Mouse (Mus musculus) hindbrain, embryonic 13.5 days (tissue): ENCODE measurements around the gene Rpap3. TPM values are rescaled to one million over a fixed set of nuclear protein-coding genes. Genes with fewer than 3 reads are reported as not detected.

ENCODE experiments used
- ATAC-seq: fragments of 200-750 bp; cut with Nextera tagmentation; 2 replicates; pipeline ENCODE4 v1.8.0; 2017; ENCODE audit warnings: moderate TSS enrichment; ENCODE audit not compliant: low FRiP score
- H3K27ac ChIP-seq: fragments of 300-500 bp; sonication (generic); 2 replicates; pipeline ENCODE4 v1.5.1; 2015; ENCODE audit warnings: inconsistent platforms, mild to moderate bottlenecking, moderate library complexity
- H3K27me3 ChIP-seq: fragments of 300-500 bp; sonication (generic); 2 replicates; pipeline ENCODE4 v1.6.1; 2015; ENCODE audit warnings: mild to moderate bottlenecking, inconsistent platforms
- H3K36me3 ChIP-seq: fragments of 300-500 bp; sonication (generic); 2 replicates; pipeline ENCODE4 v1.6.1; 2015; ENCODE audit warnings: mild to moderate bottlenecking, inconsistent platforms
- H3K4me1 ChIP-seq: fragments of 300-500 bp; sonication (generic); replicated peaks from 2 replicates; pipeline ENCODE4 v1.6.1; 2015; ENCODE audit warnings: inconsistent platforms
- H3K4me2 ChIP-seq: fragments of 300-500 bp; sonication (generic); 2 replicates; pipeline ENCODE4 v1.6.1; 2015; ENCODE audit warnings: inconsistent platforms, mild to moderate bottlenecking, moderate library complexity
- H3K4me3 ChIP-seq: fragments of 300-500 bp; sonication (generic); 2 replicates; pipeline ENCODE4 v1.5.1; 2015; ENCODE audit warnings: mild to moderate bottlenecking, inconsistent platforms
- H3K9ac ChIP-seq: fragments of 300-500 bp; sonication (generic); 2 replicates; pipeline ENCODE4 v1.6.1; 2015; ENCODE audit warnings: mild to moderate bottlenecking, inconsistent platforms
- H3K9me3 ChIP-seq: fragments of 300-500 bp; sonication (generic); 2 replicates; pipeline ENCODE4 v1.6.1; 2016; ENCODE audit warnings: inconsistent platforms
- WGBS: fragments of 180-500 bp; shearing (Covaris S2); methylation state at CpG from one replicate; pipeline ENCODE4 v1.1.7; 2015; 5-methylcytosine and 5-hydroxymethylcytosine counted together
- polyA plus RNA-seq: library from polyadenylated mRNA; unstranded; fragments of >200 nt; fragmentation: Nextera tagmentation; extraction: Ambion mirVana; gene quantifications from 2 replicates; pipeline ENCODE4 v1.2.1, GENCODE M21; 2015

Rpap3 gene
- polyA plus RNA-seq, 1 experiment from 2014 or later, result 35.6 TPM

- no peak overlapping the region for H3K4me2 ChIP-seq
- no peak overlapping the region for H3K4me3 ChIP-seq
- H3K36me3 ChIP-seq, result no peaks in the 10 kb centered on the region
- WGBS, result 94% methylated on average over 8 of the region's 8 CpGs
- H3K27me3 ChIP-seq, result peaks cover 4% of the 10 kb centered on the region; the same call in 1 of the 2 replicates
- H3K4me1 ChIP-seq, result peaks cover 7% of the 10 kb centered on the region; the same call in 1 of the 2 replicates
- H3K27ac ChIP-seq, result no peak overlapping the region
- no peak overlapping the region for H3K9ac ChIP-seq
- no peaks in the 10 kb centered on the region for H3K9me3 ChIP-seq
- no peak for ATAC-seq
Measured at GRCm38 (mm10) chr15:97718535-97719155, 13.0 kb upstream of the Rpap3 start.

GRCm38 (mm10) chr15:97717861-97718534, 12.4 kb upstream of the Rpap3 start:
- Histone ChIP-seq H3K4me2 (no peak overlapping the region), H3K9me3 (no peaks in the 10 kb centered on the region), H3K27ac (no peak overlapping the region), H3K36me3 (no peaks in the 10 kb centered on the region), H3K9ac (no peak overlapping the region), H3K4me3 (no peak overlapping the region), H3K27me3 (peaks cover 4% of the 10 kb centered on the region; the same call in 1 of the 2 replicates), H3K4me1 (peaks cover 7% of the 10 kb centered on the region; the same call in 1 of the 2 replicates)
- ATAC-seq, result no peak
- WGBS, result 32% methylated on average over 12 of the region's 12 CpGs

- Histone ChIP-seq H3K9me3 (no peaks in the 10 kb centered on the region), H3K9ac (no peak overlapping the region)
Measured at GRCm38 (mm10) chr15:97716782-97717181, 11.2 kb upstream of the Rpap3 start.

GRCm38 (mm10) chr15:97715734-97716133, 10.1 kb upstream of the Rpap3 start:
- no peak overlapping the region for H3K4me3 ChIP-seq
- H3K9ac ChIP-seq, result no peak overlapping the region
- no peak for ATAC-seq
- no peak overlapping the region for H3K4me2 ChIP-seq
- no peak overlapping the region for H3K27ac ChIP-seq
- H3K4me1 ChIP-seq, result no peaks in the 10 kb centered on the region
- peaks cover 4% of the 10 kb centered on the region; the same call in 1 of the 2 replicates for H3K27me3 ChIP-seq
- no peaks in the 10 kb centered on the region for H3K9me3 ChIP-seq
- 91% methylated on average over 1 of the region's 1 CpGs for WGBS
- H3K36me3 ChIP-seq, result no peaks in the 10 kb centered on the region

More at GRCm38 (mm10) chr15:97716782-97717181, 11.2 kb upstream of the Rpap3 start:
- no peak for ATAC-seq
- H3K4me1 ChIP-seq, result peaks cover 7% of the 10 kb centered on the region; the same call in 1 of the 2 replicates
- no peaks in the 10 kb centered on the region for H3K36me3 ChIP-seq
- no peak overlapping the region for H3K27ac ChIP-seq
- H3K27me3 ChIP-seq, result peaks cover 4% of the 10 kb centered on the region; the same call in 1 of the 2 replicates
- no peak overlapping the region for H3K4me3 ChIP-seq
- 91% methylated on average over 11 of the region's 11 CpGs for WGBS
- no peak overlapping the region for H3K4me2 ChIP-seq

GRCm38 (mm10) chr15:97715083-97715482, 9.5 kb upstream of the Rpap3 start:
- no peak for ATAC-seq
- Histone ChIP-seq H3K9me3 (no peaks in the 10 kb centered on the region), H3K4me1 (no peaks in the 10 kb centered on the region), H3K36me3 (no peaks in the 10 kb centered on the region), H3K4me3 (no peak overlapping the region), H3K4me2 (no peak overlapping the region), H3K27me3 (peaks cover 4% of the 10 kb centered on the region; the same call in 1 of the 2 replicates), H3K9ac (no peak overlapping the region), H3K27ac (no peak overlapping the region)
- WGBS, result 93% methylated on average over 8 of the region's 8 CpGs

- Histone ChIP-seq H3K27me3 (no peaks in the 10 kb centered on the region), H3K4me1 (no peaks in the 10 kb centered on the region), H3K27ac (no peak overlapping the region), H3K36me3 (no peaks in the 10 kb centered on the region), H3K4me2 (no peak overlapping the region), H3K9ac (no peak overlapping the region), H3K4me3 (no peak overlapping the region), H3K9me3 (no peaks in the 10 kb centered on the region)
- no peak for ATAC-seq
- WGBS, result 77% methylated on average over 6 of the region's 6 CpGs
Measured at GRCm38 (mm10) chr15:97712546-97712945, 6.9 kb upstream of the Rpap3 start.

- no peak overlapping the region for H3K27ac ChIP-seq
- no peaks in the 10 kb centered on the region for H3K27me3 ChIP-seq
- H3K9ac ChIP-seq, result 0 out of 2 replicates have a peak overlapping the region, but pooled peaks have one; percentile 35
- no peaks in the 10 kb centered on the region for H3K9me3 ChIP-seq
- no peaks in the 10 kb centered on the region for H3K36me3 ChIP-seq
- H3K4me1 ChIP-seq, result peaks cover 6% of the 10 kb centered on the region
- no peak overlapping the region for H3K4me2 ChIP-seq
- no peak overlapping the region for H3K4me3 ChIP-seq
- ATAC-seq, result no peak
- WGBS, result 64% methylated on average over 6 of the region's 6 CpGs
Measured at GRCm38 (mm10) chr15:97710906-97711305, 5.3 kb upstream of the Rpap3 start.

GRCm38 (mm10) chr15:97696616-97697015, 9.0 kb downstream of the Rpap3 start:
- H3K27me3 ChIP-seq, result no peaks in the 10 kb centered on the region
- H3K27ac ChIP-seq, result no peak overlapping the region
- H3K4me1 ChIP-seq, result no peaks in the 10 kb centered on the region
- H3K4me3 ChIP-seq, result no peak overlapping the region
- no peak overlapping the region for H3K9ac ChIP-seq
- H3K9me3 ChIP-seq, result no peaks in the 10 kb centered on the region
- no peak for ATAC-seq
- 89% methylated on average over 10 of the region's 10 CpGs for WGBS
- H3K4me2 ChIP-seq, result no peak overlapping the region
- H3K36me3 ChIP-seq, result peaks cover 91% of the 10 kb centered on the region

GRCm38 (mm10) chr15:97693411-97693810, 12.2 kb downstream of the Rpap3 start:
- Histone ChIP-seq H3K27ac (no peak overlapping the region), H3K9ac (no peak overlapping the region), H3K4me3 (no peak overlapping the region), H3K4me2 (no peak overlapping the region), H3K27me3 (no peaks in the 10 kb centered on the region), H3K36me3 (peaks cover 87% of the 10 kb centered on the region), H3K4me1 (no peaks in the 10 kb centered on the region), H3K9me3 (no peaks in the 10 kb centered on the region)
- ATAC-seq, result no peak
- WGBS, result 91% methylated on average over 5 of the region's 5 CpGs

- H3K36me3 ChIP-seq, result peaks cover 89% of the 10 kb centered on the region
- no peak overlapping the region for H3K9ac ChIP-seq
Measured at GRCm38 (mm10) chr15:97684118-97684517, 21.5 kb downstream of the Rpap3 start.

GRCm38 (mm10) chr15:97682053-97682452, 23.6 kb downstream of the Rpap3 start:
- H3K9ac ChIP-seq, result peak overlapping the region; percentile 13; the same call in 1 of the 2 replicates
- no peak for ATAC-seq
- no peaks in the 10 kb centered on the region for H3K9me3 ChIP-seq
- peaks cover 88% of the 10 kb centered on the region for H3K36me3 ChIP-seq
- H3K27ac ChIP-seq, result no peak overlapping the region
- peaks cover 5% of the 10 kb centered on the region; the same call in 1 of the 2 replicates for H3K4me1 ChIP-seq
- no peak overlapping the region for H3K4me2 ChIP-seq
- 89% methylated on average over 8 of the region's 8 CpGs for WGBS
- H3K4me3 ChIP-seq, result no peak overlapping the region
- no peaks in the 10 kb centered on the region for H3K27me3 ChIP-seq

More at GRCm38 (mm10) chr15:97684118-97684517, 21.5 kb downstream of the Rpap3 start:
- Histone ChIP-seq H3K27me3 (no peaks in the 10 kb centered on the region), H3K27ac (no peak overlapping the region), H3K4me1 (peaks cover 5% of the 10 kb centered on the region; the same call in 1 of the 2 replicates), H3K9me3 (no peaks in the 10 kb centered on the region), H3K4me2 (no peak overlapping the region), H3K4me3 (no peak overlapping the region)
- ATAC-seq, result no peak
- WGBS, result 95% methylated on average over 9 of the region's 9 CpGs

- no peaks in the 10 kb centered on the region for H3K9me3 ChIP-seq
- no peak overlapping the region for H3K4me3 ChIP-seq
- H3K4me1 ChIP-seq, result peaks cover 5% of the 10 kb centered on the region; the same call in 1 of the 2 replicates
- peaks cover 86% of the 10 kb centered on the region for H3K36me3 ChIP-seq
- no peaks in the 10 kb centered on the region for H3K27me3 ChIP-seq
- WGBS, result 79% methylated on average over 18 of the region's 18 CpGs
- ATAC-seq, result no peak
- H3K27ac ChIP-seq, result peak overlapping the region; percentile 64
- H3K9ac ChIP-seq, result no peak overlapping the region
- H3K4me2 ChIP-seq, result no peak overlapping the region
Measured at GRCm38 (mm10) chr15:97679991-97680681, 25.5 kb downstream of the Rpap3 start.
